Mouse (Mus musculus) small intestine, adult 2 months (tissue): Measurements from ENCODE around the gene Banp.

ENCODE experiments used
- CTCF ChIP-seq: fragments of 200-500 bp; IDR thresholded peaks from 2 replicates; pipeline ENCODE4 v1.5.1; 2012; ENCODE audit warnings: low read depth, mild to moderate bottlenecking, control low read depth, inconsistent platforms, low read length, moderate library complexity, mixed read lengths; ENCODE audit not compliant: insufficient replicate concordance, insufficient read length; ENCODE audit errors: extremely low read depth
- POLR2A ChIP-seq: fragments of 200-500 bp; IDR thresholded peaks from 2 replicates; pipeline ENCODE4 v1.6.1; 2012; ENCODE audit warnings: low read depth, mild to moderate bottlenecking, control low read depth, inconsistent platforms, low read length, moderate library complexity

GRCm38 (mm10) chr8:122056882-122057281 is 107.3 kb downstream of the Banp start:
- TF ChIP-seq POLR2A (no peak), CTCF (no peak)
